Mouse (Mus musculus) adrenal gland, adult 18-20 months (tissue): ENCODE results near the gene Zfp638. TPM values are rescaled to one million over a fixed set of nuclear protein-coding genes. Genes with fewer than 3 reads are reported as not detected.
"Not testable (repeated sequence)": the region's sequence is repeated elsewhere in the genome, so short reads cannot be mapped to it uniquely, and the experiment has no call there.

Experiments
- DNase-seq, 2 experiments: peaks; one replicate each; pipeline ENCODE4 v3.0.0; 2021 to 2022; ENCODE audit warnings: low spot score in 2 of 2
- long read RNA-seq, 2 experiments: library from polyadenylated mRNA; stranded (forward); transcript quantifications; one replicate each; pipeline ENCODE4 v2.0.0; 2021
- total RNA-seq, 2 experiments: library from RNA; stranded (reverse); gene quantifications; 1 replicate in 1 of 2; 2 replicates in 1 of 2; pipeline ENCODE4 v1.2.3; 2021

Gene Zfp638
- total RNA-seq, result 10 to 100 TPM; 91.0 to 95.9 TPM
- long read RNA-seq, experiment 1, full-length matches to known transcripts, result 3 of 20 reads
- long read RNA-seq, experiment 1, partial matches to known transcripts, result 1 of 20 reads
- long read RNA-seq, experiment 1, other reads (novel, unspliced or antisense), result 16 of 20 reads
- long read RNA-seq, experiment 2, full-length matches to known transcripts, result 3 of 35 reads
- long read RNA-seq, experiment 2, partial matches to known transcripts, result 10 of 35 reads
- long read RNA-seq, experiment 2, other reads (novel, unspliced or antisense), result 22 of 35 reads

DNA sequence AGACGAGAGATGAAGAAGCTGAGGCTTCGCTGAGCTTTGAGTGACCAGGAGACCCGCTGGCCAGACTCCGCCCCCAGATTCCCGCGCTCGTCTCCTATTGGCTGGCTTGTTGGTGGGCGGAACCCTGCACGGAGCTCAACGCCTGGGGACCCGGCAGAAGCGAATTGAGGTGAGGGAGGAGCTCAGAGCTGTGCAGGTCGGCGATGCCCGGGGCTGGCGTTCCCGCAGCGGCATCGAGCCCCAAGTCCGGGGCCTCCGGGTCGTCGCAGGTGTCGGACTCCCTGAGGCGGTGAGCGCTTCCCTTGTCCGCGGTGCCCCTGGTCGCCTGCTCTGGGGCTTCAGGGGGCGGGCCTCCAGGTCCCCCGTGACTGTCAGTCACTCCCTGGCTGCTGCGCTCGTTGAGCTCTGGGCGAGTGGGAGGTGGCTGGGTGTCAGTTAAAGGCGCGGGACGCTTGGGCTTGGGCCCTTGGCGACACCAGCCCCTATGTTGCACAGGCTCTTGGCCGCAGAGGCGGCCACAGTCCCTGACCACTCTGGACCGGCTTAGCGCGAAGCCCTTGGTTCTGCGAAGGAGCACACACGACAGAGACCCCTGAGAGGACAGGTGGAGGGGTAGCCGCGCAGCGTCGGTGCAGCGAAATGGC, at the start of gene Zfp638:
Zfp638 (plus strand) TSS at position 156 of the 644 bp plus-strand sequence.
- DNase-seq, result peak; percentile 96

DNA sequence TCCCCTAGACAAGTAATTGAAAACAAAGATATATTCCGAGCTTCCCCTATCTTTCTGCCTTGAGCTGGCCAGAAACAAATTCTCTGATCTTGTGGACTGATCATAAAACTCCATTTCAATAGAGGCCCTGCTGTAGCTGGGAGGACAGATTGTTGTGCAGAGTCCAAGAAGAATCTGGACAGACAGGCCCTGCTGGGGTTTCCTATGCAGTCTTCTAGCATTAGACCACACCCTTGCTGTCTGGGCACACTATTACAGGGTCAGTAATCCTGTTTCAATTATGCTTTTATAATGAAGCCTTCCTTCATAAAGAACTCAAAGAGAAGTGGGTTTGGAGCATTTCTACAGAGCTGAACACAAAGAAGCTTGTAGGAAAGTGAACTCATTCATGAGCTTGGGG, 47.9 kb upstream of the Zfp638 start:
- DNase-seq, result no peak

DNA sequence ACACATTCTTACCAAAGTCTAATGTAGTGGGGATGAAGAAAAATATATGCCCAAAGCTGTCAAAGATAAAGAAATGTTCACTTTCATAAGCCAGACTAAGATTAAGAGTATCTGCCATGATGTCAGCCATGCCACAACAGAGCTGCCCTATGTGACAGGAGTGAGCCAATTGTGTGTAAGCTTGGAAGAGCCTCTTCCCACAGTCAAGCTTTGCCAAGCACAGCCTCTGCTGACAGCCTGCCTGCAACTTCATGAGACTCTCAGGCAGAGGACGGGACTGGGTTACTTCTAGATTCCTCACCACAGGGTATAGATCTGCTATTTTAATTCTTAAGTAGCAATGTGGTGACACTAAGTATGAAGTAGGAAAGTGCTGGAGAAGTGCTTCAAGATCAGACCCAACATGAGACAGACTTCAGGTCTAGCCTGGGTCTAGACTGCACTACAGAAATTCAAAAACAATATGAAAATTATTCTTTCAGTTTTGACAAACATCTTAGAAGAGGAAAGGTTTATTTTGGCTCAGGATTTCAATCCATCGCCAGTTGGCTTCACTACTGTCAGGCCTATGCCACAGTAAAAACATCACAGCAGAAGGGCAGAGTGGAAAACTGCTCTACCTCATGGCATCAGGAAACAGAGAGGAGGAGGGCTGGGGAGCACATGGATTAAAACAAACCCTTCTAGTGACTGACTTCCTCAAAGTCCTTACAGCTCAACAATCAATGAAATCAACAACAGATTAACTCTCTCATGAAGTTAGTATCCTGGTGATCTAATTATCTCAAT, 46.0 kb upstream of the Zfp638 start:
- no peak for DNase-seq

GRCm38 (mm10) chr6:83821856-83822255, 45.1 kb upstream of the Zfp638 start:
- no peak for DNase-seq

- peak in 1 of 2 experiments; percentile 22 for DNase-seq
Observed at GRCm38 (mm10) chr6:83830941-83831605, 35.8 kb upstream of the Zfp638 start.

DNA sequence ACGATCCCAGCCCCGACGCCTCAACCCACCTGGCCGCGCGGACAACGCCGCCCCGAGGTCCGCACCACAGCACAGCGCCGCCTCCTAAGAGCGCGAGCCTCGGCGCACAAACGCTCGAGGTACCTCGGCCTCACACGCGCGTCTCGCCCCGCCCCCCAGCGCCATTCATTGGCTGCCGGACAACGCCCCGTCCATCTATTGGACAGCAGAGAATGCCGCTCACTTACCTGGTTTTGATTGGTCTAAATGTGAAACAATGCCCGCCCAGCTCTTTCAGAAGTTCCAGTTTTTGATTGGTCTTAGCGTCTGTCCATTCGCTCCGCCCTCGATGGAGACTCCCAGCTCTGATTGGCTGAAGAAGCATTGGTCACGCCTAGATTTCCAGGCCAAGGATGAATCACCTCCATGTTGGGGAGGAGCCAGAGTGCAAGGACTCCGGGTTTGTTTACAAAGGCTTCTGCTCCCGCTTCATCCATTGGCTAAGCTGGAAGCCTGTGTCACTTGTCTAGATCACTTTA, 35.2 kb upstream of the Zfp638 start, which contains the start of gene Paip2b:
Paip2b (minus strand) TSS at position 136 of the 518 bp plus-strand sequence.
- DNase-seq, result peak; percentile 96 to 97

- not testable (repeated sequence) for DNase-seq
Observed at GRCm38 (mm10) chr6:83832393-83832792, 34.5 kb upstream of the Zfp638 start.

GRCm38 (mm10) chr6:83836826-83837225, 30.1 kb upstream of the Zfp638 start:
- DNase-seq, result no peak

DNA sequence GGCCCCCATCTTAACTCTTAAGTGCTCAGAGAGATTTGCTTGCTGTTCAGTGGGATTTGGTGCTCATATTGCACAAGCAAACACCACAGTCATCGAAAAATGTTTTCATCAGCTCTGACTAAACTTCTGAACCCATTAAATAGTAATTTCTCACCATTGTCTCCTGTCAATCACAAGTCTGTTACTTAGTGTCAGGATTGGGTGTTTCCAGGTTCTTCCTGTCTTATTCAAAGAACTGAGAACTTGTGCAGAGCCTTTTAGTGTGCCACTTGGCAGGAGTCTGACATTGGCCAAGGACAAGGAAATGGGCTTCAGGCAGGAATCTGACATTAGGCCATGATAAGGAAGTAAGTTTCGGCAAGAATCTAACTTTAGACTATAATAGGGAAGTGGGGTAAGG, 28.9 kb upstream of the Zfp638 start:
- no peak for DNase-seq

DNA sequence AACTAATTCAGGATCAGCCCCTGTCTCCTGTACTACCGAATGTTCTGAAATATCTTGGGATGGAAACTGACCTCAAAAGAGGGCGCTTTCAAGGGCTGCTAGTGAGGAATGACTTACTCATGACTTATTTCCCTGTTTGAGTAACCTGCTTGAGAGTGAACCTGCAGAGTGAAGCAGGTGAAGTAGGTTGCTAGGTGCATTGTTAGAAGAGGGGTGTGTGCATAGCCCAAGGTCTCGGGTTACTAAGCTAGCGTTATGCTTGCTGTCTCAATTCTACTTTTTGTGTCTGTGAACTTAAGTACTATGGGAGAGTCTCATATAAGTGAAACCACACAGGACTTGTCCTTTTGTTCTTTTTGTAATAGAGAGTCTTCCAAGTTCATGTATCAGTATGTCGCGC, 26.8 kb upstream of the Zfp638 start:
- DNase-seq, result no peak

GRCm38 (mm10) chr6:83844913-83845312, 22.0 kb upstream of the Zfp638 start:
- no peak for DNase-seq

GRCm38 (mm10) chr6:83846141-83846540, 20.8 kb upstream of the Zfp638 start:
- DNase-seq, result no peak

- no peak for DNase-seq
Observed at GRCm38 (mm10) chr6:83849446-83849845, 17.5 kb upstream of the Zfp638 start.

- no peak for DNase-seq
Observed at GRCm38 (mm10) chr6:83857476-83857875, 9.4 kb upstream of the Zfp638 start.

DNA sequence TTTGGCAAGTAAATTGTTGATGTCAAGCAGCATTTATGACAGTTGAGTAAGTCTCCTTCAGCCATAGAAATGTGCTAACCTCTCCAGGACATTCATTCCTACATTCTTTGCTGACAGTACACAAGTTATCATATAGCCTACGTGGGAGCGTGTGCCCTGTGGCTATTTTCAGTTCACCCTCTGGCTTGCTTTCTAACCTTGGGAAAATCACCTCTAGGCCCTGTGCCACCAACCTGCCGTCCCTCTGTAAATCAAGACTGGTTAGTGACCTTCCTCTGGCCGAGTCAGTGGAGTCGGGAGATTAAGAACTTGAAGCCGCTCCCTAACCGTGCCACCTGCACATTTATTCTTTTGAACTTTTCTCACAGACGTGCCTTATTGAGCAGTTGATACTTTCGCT, 6.9 kb upstream of the Zfp638 start:
- DNase-seq, result peak in 1 of 2 experiments; percentile 34

DNA sequence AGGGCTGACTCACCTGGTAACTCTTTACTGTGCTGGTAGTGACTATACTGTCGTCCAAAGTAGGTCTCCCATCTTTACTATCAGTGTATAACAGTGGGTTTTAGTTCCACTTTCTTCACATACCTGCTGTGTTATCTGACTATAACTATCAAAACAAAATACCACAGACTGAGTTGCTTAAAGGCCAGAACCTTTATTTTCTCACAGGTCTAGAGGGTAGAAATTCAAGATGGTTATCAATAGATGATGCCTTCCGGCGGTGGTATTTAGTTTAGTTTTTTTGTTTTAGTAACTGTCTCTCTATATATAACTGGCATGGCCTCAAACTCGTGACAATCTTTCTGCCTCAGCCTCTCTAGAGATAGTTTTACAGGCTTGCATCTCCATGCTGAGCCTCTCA, 3.4 kb upstream of the Zfp638 start:
- no peak for DNase-seq

DNA sequence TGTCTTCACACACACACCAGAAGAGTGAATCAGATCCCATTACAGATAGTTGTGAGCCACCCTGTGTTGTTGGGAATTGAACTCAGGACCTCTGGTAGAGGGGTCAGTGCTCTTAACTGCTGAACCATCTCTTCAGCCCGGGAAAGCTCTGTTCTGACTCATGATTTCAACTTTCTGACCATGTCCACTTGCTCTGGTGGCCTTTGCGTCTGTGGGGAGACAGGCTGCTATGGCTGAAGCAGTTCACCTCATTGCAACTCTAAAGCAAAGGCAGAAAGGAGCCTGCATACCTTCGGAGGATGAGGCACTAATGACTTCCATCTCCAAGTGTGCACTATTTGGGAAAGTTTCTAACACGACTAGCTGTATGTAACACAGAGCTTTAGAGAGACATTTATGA, 486 bp upstream of the Zfp638 start:
- no peak for DNase-seq

- DNase-seq, result peak; percentile 41 to 54
Observed at GRCm38 (mm10) chr6:83867598-83868585, 983 bp downstream of the Zfp638 start.

DNA sequence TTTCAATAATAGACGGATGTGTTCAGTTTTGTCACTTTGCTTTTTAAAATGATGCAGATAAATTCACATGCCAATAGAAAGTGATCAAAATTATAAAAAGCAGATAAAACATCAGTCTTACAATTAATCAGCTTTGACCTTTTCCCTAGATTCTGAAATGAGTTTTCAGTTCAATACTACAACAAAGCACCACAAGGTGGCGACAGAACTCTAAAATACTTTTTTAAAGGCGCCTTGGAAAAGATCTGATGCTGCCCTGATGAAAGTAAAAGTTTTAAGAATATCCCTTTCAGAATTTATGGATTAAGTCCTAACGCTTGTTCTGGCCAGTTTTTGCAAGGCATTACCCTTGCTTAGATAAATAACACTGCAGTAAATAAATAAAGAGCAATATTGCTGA, 12.9 kb downstream of the Zfp638 start:
- DNase-seq, result peak; percentile 44 to 59

DNA sequence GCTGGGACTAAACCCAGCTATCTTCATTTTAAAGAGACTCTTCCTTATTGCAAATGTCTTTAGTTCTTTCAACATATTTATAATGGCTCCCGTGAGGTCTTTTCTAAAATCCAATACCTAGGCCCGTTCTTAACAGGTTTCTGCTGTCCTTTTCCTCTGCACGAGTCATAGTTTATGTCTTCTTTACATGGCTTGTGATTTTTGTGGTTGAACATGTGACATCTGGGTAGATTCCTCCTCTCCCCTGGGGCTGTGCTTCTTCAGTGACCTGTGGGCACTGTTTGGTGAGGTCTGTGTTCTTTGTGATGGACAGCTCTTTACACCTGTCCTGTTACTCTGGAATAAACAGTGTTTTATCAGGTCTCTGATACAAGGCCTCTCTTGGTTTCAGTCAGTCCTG, 19.9 kb downstream of the Zfp638 start:
- DNase-seq, result no peak
